Mouse (Mus musculus) gastrocnemius, adult 18-20 months (tissue): ENCODE measurements around the gene Duox2. TPM values are rescaled to one million over a fixed set of nuclear protein-coding genes. Genes with fewer than 3 reads are reported as not detected.
A peak's percentile ranks its signal among the peaks of the same experiment; 100 is the strongest.

Source experiments
- DNase-seq: peaks from one replicate; pipeline ENCODE4 v3.0.0; 2021; ENCODE audit warnings: low spot score
- total RNA-seq, 2 experiments: library from RNA; stranded (reverse); gene quantifications; 2 replicates each; pipeline ENCODE4 v1.2.3; 2021

Duox2 gene
- total RNA-seq, 2 experiments from 2014 or later: 0.07 to 0.09 TPM

GRCm38 (mm10) chr2:122240735-122241134 is 57.5 kb downstream of the Duox2 start:
- no peak for DNase-seq

GRCm38 (mm10) chr2:122237891-122238470 is 60.3 kb downstream of the Duox2 start:
- no peak for DNase-seq

GRCm38 (mm10) chr2:122236321-122236720 is 61.9 kb downstream of the Duox2 start:
- DNase-seq: peak; percentile 14

GRCm38 (mm10) chr2:122235425-122235824 is 62.8 kb downstream of the Duox2 start:
- no peak for DNase-seq

- peak; percentile 60 for DNase-seq
Measured at GRCm38 (mm10) chr2:122234611-122235288, 63.5 kb downstream of the Duox2 start, which contains the start of gene Sord. TSS of gene Sord (plus strand) at chr2:122234749.

- DNase-seq: peak; percentile 16
Measured at GRCm38 (mm10) chr2:122233759-122234557, 64.3 kb downstream of the Duox2 start.

- no peak for DNase-seq
Measured at GRCm38 (mm10) chr2:122233341-122233740, 64.9 kb downstream of the Duox2 start.

GRCm38 (mm10) chr2:122231616-122232015 is 66.6 kb downstream of the Duox2 start:
- no peak for DNase-seq

GRCm38 (mm10) chr2:122230395-122230794 is 67.9 kb downstream of the Duox2 start:
- no peak for DNase-seq

Other genes with a start within 250 kb of the Duox2 start
- 1 to 10 TPM; 5.8 to 6.4 TPM for gene Spg11, start 180.1 kb downstream of the Duox2 start, total RNA-seq
- gene B2m, start 150.8 kb downstream of the Duox2 start, total RNA-seq: 100 to 1,000 TPM in 1 of 2 experiments, 10 to 100 TPM in 1; 82.2 to 128 TPM
- not detected for gene Trim69, start 137.7 kb downstream of the Duox2 start, total RNA-seq
- gene Patl2, start 112.3 kb downstream of the Duox2 start, total RNA-seq: not detected
- gene Terb2, start 112.2 kb downstream of the Duox2 start, total RNA-seq: not detected
- 10 to 100 TPM; 65.2 to 69.0 TPM for gene Sord, start 63.7 kb downstream of the Duox2 start, total RNA-seq
- gene Duoxa2, start 451 bp upstream of the Duox2 start, total RNA-seq: not detected
- 1 to 10 TPM in 1 of 2 experiments, under 1 TPM in 1; 0.25 to 1.2 TPM for gene Duoxa1, start 15.3 kb upstream of the Duox2 start, total RNA-seq
- gene Duox1, start 17.2 kb upstream of the Duox2 start, total RNA-seq: under 1 TPM; 0.50 to 0.83 TPM
- 1 to 10 TPM; 1.7 to 1.9 TPM for gene Shf, start 70.7 kb upstream of the Duox2 start, total RNA-seq
- gene Slc28a2, start 128.0 kb upstream of the Duox2 start, total RNA-seq: 1 to 10 TPM; 5.5 to 8.2 TPM
- gene Gm14085, start 186.5 kb upstream of the Duox2 start, total RNA-seq: under 1 TPM; 0.14 to 0.19 TPM